Mouse (Mus musculus) NIH3T3 (cell line): ENCODE measurements around the gene Tpk1.

Experiments
- DNase-seq: peaks from one replicate; pipeline ENCODE4 v3.0.0-alpha.2; 2012; ENCODE audit warnings: low read depth

Gene Tpk1

DNA sequence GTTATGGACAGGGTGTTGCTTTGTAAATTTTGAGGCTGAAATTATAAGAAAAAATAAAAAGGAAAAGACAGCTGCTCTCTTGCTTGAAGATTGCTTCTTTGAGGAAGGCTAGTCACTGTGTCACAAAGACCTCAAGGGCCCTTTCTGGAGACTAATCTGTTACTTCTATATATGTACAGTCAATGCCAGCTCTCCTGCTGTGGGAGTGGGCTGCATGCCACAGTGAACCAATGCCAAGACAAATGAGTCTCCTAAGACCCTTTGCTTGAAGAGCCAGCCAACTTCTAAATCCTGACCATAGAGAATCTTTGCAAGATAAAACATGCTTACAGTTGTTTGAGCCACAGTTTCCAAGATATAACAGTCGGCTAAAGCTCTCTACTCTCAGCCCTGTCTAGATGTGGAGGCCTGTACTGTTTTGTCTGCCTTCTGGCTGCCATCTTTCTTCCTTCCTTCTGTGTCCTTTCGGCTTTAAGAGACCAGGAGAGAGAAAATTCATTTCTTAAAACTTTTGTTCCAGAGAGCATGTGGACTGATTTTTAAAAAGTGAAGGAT is 230.0 kb downstream of the Tpk1 start:
- no peak for DNase-seq

DNA sequence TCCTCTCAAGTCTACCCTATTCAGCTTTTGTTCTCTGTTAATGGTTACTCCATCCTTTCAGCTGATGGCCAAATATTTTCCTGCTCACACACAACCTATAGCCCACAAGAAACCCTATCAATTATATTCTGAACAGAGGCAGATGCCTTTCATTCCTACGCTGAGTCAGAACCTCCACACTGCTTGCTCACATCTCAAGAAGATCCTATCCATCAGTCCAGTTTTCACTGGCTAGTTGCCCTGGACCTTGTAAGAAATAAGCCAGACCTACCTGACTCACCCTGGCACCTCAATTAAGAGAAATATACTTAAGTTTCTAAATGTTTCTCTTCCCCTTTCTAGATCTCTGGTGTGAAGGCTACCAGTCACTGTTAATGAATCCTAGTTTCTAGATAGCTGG is 231.7 kb downstream of the Tpk1 start:
- DNase-seq, result peak; percentile 88

DNA sequence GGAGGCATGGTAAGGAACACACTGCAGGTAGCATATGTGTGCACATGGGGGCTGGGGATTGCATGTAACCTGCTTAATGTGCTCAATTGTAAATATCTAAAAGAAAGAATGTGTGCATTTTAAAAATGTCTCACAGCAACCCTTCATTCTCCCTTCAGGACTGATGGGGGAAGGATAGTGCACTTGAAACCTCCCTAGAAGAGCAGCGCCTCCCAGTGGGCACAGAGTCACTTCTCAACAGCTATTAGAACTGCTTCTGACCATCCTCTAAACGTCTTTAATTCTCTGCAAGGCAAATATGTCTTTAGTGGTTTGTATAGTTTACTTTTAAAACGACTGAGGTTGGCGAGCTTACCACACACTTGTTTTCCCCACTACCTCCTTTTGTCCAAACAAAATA is 241.1 kb downstream of the Tpk1 start:
- peak; percentile 74 for DNase-seq

- DNase-seq, result no peak
Observed at GRCm38 (mm10) chr6:43420358-43420979, 245.6 kb downstream of the Tpk1 start.

DNA sequence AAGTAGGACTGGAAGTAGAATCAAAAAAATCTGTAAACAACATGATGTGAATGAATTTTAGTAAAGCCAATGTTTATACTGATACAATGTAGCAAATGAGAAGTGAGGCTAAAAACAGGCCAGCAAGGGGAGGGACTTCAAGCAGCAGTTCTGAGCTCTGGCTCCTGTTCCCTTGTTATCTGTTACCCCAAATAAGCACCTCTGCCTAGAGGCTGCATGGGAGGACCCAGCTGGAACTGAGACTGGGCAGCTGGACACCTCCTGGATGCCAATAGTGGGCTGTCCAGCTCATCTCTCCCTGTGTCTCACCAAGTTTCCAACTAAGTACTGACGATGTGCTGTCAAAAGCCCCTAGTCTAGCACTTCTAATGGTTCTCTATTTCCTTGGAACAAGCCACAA is 257.1 kb downstream of the Tpk1 start:
- no peak for DNase-seq

DNA sequence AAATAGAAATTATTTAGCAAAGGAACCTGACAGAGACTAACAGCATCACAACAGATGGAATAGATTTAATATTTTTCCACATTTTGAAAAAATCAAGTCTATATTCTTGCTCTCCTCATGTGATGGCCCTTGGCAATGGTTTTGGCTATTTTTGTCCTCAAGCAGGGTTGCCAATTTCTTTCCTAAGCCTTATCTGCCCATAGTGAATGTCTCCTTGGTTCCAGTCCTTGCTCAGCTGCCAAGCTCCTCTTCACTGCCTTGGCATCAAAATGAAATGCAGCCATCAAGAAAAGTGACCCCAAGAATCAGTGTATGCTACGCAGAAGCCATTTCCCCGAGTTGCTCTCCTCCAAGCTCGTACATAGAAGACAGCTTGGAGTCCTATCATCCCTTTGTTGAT is 263.0 kb downstream of the Tpk1 start:
- DNase-seq, result peak; percentile 79

DNA sequence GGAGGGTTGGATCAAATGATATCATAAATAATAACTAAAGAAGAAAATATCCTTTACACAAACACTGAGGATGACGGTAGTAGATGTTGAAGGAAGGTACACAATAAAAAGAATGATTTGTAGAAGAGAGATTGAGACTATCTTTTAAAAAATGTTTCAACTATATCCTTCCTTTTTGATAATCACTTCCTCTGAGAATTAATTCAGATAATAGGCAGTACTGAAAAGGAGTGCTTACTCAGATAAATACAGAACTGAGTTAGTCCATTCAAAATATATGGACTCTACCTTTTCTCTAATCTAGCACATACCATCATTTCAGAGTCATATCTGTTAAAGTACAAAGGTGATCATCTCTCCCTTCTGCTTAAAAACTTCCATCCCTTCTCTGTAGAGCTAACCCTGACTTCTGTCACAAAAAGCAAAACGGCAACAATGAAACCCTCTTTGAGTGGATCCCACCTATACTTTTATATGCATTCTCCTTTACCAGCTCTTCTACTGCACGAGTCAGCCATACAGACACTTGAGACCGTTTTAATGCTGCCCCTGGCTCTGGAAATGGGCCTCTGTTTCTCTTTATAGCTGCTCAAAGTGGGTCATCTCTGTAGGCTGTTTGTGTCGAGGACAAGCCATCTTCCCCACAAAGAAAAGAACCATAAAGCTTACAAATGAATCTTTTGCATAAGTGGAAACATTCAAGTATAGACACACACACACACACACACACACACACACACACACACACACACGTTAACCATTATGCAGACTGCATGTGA is 263.7 kb downstream of the Tpk1 start:
- DNase-seq, result no peak

GRCm38 (mm10) chr6:43396426-43396825 is 269.7 kb downstream of the Tpk1 start:
- no peak for DNase-seq

DNA sequence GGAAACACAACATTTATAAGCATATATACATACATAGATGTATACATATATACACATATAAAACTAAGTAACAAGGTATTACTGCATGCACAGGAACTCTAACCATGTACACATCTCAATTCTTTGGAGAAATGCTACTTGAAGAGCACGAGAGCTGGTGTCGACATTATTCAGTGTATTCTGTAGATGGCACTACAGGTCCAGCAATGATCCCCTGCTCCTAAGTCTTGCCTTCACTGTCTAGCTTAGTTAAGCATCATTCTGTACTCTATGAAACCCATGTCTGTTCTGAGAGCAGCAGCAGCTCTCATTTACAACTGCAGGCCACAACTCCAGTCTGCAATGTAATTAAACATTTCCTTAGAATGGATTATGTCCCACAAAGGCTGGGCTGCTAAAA is 270.5 kb downstream of the Tpk1 start:
- DNase-seq, result peak; percentile 81

- DNase-seq, result peak; percentile 45
Observed at GRCm38 (mm10) chr6:43391358-43391757, 274.7 kb downstream of the Tpk1 start.

DNA sequence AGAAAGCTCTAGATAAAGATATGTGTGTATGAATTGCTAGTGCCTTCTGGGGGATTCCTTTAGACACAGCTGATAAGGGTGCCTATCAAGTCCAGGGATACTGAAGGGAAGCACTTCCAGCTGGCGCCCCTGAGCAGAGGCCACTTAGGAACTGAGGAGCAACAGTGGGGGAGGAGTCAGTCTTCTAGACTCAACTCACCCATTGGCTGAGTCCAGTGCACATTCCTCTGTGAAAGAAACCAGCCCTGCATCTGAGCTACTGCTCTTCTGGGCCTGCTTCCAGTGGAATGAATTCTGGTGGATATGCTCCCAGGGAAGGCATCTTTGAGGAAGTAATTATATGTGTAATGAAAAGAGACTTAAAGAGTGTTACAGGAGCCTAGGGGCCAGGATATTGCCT is 278.8 kb downstream of the Tpk1 start:
- peak; percentile 62 for DNase-seq

DNA sequence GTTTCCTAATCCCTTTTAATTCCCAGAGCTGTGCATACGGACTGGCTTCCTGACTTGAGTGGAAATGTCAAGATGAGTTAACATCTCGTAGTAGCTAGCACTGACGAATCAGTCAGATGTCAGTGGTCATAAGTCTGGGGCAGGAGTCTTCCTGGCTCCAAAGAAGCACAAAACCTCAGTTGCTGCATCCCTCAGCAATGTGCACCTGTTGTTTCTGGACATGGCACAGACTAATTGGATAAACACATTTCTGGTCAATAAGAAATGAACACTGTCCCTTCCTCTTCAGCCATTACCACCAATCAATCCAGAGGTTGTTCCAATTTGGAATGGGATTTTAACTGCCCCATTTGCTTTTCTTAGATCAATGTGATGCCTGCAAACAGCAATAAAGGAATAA is 281.2 kb downstream of the Tpk1 start:
- DNase-seq, result no peak

GRCm38 (mm10) chr6:43384304-43384703 is 281.8 kb downstream of the Tpk1 start:
- DNase-seq, result no peak

DNA sequence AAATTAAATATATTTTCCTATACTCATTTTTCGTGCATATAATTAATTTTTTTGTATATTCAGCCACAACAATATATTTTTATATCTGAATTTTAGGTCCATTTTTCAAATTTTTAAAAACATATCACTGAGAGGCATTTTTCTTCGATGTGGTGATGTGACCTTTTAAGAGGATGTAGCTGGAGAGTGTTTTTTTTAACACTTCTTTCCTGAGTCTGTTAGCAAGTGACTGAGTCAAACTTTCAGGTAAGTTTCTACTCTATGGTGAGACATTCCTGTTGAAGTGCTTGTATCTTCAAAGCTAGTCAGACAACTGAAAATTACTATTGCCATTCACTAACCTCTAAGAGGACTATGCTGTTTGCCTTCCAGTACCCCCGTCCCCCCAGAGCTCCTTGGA is 283.3 kb downstream of the Tpk1 start:
- DNase-seq, result no peak

DNA sequence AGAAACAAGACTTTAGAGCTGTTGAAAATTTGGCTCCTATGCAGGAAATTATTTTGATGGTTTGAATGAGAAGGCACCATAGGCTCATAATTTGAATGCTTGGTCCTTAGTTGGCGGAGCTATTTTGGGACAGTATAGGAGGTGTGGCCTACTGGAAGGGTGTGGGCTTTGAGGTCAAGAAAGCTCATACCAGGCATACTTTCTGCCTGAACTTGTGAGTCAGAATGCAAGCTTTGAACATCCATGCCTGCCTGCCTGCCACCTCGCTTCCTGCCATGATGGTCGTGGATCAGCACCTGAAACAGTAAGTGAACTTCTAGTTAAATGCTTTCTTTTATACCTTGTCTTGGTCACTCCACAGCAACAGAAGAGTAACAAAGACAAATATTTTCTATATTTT is 283.8 kb downstream of the Tpk1 start:
- peak; percentile 33 for DNase-seq

DNA sequence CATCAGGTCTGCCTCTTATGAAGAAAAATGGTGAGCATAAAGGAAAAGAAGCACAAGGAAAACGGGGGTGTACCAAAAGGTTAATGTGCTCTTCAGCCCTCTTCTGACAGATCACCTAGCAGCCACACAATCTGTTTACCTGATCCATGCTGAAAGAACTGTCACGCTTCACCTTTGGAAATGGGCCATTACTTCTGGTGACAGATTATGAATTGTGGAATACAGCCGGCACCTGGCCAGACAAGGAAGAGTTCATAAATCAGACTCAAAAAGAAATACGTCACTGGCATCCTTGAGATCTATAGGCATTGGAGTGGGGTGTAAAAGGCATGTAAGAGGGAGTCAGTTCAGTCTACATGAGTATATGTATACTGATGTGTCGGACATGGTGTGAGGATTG is 292.9 kb downstream of the Tpk1 start:
- no peak for DNase-seq

DNA sequence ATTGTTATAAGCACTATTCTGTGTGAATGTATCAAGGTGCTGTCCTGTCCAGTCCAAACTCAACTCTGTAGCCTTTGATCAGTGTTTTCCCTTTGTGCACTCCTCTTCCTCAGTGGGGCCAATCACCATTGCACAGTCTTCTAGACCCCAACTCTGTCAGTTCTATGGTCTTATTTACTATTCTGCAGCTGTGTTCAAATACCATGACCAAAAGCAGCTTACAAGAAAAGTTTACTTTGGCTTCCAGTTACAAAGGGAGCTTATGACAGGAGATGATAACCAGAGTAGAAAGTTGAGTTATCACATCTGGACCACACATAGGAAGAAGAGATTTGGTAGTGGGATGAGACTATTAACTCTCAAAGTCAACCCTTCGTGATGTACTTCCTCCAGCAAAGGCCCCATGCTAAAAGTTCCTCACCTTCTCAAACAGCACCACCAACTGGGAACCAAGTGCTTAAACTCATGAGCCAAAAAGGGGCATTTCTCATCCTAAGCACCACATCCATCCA is 298.6 kb downstream of the Tpk1 start:
- DNase-seq, result no peak

GRCm38 (mm10) chr6:43366952-43367351 is 299.1 kb downstream of the Tpk1 start:
- DNase-seq, result no peak

DNA sequence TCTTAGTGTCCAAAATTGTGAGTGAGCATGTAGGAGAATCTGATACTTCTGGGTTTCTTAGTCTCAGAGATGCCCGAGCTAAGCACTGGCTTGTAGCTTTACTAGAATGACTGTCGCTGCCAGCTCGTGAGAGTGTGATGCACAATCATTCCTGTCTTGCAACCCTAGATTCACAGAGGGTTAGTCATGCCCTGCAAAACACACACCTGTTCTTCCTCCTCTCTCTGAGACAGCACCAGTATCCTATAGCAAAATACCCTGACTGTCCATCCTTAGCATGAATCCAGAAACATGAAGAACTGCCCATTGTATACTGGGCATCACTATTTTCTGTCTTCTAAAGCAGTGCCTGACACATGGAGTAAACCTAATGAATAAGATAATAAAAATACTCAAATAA is 302.2 kb downstream of the Tpk1 start:
- no peak for DNase-seq

DNA sequence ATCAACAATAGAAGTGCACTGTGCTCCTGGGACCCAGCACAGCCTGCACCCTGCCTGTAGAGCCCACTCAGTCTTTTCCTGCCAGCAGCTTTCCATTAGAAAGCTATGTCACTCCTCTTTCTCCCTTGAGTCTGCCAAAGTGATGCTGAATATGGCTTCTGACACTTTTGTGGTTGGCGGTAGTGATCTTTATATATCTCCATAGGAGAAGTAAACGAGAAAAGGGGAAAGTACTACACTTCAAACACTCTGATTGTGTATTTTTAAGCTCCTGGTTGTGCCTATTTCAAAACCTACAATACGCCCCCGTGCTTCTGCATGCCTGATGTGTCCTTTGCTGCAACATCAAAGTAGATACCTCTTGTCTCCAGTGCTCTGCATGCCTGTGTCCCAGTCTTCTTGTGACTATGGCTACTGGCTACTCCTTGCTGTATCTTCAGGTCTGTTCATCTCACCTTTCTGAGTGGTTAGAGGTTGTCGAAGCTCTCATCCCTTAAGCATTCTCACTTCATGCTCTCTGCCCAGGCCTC is 302.7 kb downstream of the Tpk1 start:
- no peak for DNase-seq

DNA sequence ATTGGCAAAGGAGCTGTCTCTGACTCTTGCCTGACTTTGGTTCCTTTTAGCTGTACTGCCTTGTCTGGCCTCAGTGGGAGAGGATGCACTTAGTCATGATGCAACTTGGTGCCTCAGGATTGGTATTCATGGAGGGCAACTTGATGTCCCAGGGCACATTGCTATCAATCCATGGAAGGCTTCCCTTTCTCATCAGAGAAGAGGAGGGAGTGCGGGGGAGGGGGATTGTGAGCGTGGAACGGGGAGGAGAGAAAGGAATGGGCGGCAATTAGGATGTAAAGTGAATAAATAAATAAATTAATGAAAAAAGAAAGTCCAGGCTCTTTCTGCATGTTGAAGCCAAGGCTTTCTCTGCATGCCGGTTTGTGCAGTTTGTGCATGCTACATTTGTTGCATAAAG is 304.8 kb downstream of the Tpk1 start:
- DNase-seq, result no peak

- DNase-seq, result peak; percentile 64
Observed at GRCm38 (mm10) chr6:43360214-43360613, 305.9 kb downstream of the Tpk1 start.
